26 mouse cellular contexts compared by ENCODE assay signal in genomic region chr6:135078420-135078819, GRCm38 (mm10). TPM values are rescaled to one million over a fixed set of nuclear protein-coding genes. Genes with fewer than 3 reads are reported as not detected.
DNase-seq lines count a peak whose midpoint lies in the region; ATAC-seq and TF ChIP-seq lines count a peak whose summit lies in the region.
"Had no signal": no experiment of that assay in that cellular context is flagged by ENCODE, and none has a peak within 500 bp of the region (broad histone marks: within the 10 kb centered on the region; RNA-seq: fewer than 3 reads in every experiment).

No protein-coding gene starts in this region.

- no peaks in the 10 kb centered on the region for H3K4me1 ChIP-seq in liver, embryonic 14.5 days (replicated peaks; ENCODE audit: control insufficient read depth in 2 of 2, insufficient read depth in 2 of 2, low read length in 1 of 2)
- no peaks in the 10 kb centered on the region for H3K4me1 ChIP-seq in liver, embryonic 11.5 days (replicated peaks; ENCODE audit: control insufficient read depth, insufficient read depth, low read length)
- no peaks in the 10 kb centered on the region for H3K4me1 ChIP-seq in lung, postnatal 0 days (ENCODE audit: insufficient read depth, low read depth, low read length)
- H3K4me1 ChIP-seq in ES-E14 (ENCODE audit: control insufficient read depth in 2 of 2, insufficient read depth in 2 of 2, low read length in 2 of 2, poor library complexity in 1 of 2): peaks cover 8 to 20% of the 10 kb centered on the region in 2 experiments
- H3K4me1 ChIP-seq in stomach, postnatal 0 days (replicated peaks; ENCODE audit: control insufficient read depth, insufficient read depth): no peaks in the 10 kb centered on the region
- no peaks in the 10 kb centered on the region for H3K4me1 ChIP-seq in forebrain, embryonic 13.5 days
- H3K4me1 ChIP-seq: heart, embryonic 13.5 days had no signal

- H3K4me3 ChIP-seq in liver, embryonic 14.5 days (ENCODE audit: insufficient read depth in 1 of 2, low read depth in 2 of 2, low read length in 2 of 2): no peak overlapping the region
- H3K4me3 ChIP-seq in liver, embryonic 11.5 days (ENCODE audit: low read depth, low read length): no peak overlapping the region
- H3K4me3 ChIP-seq in lung, postnatal 0 days (ENCODE audit: low read depth, low read length): no peak overlapping the region
- peak overlapping the region; percentile 51 to 66 for H3K4me3 ChIP-seq in ES-E14 (ENCODE audit: insufficient read depth in 1 of 2, low read depth in 1 of 2, low read length in 2 of 2, poor library complexity in 1 of 2, severe bottlenecking in 1 of 2)
- H3K4me3 ChIP-seq in stomach, postnatal 0 days (ENCODE audit: low read depth, low read length): no peak overlapping the region
- H3K4me3 ChIP-seq in forebrain, embryonic 13.5 days: no peak overlapping the region
- H3K4me3 ChIP-seq: heart, embryonic 13.5 days had no signal

- no peak overlapping the region for H3K9ac ChIP-seq in liver, embryonic 14.5 days (replicated peaks)
- H3K9ac ChIP-seq in liver, embryonic 11.5 days (ENCODE audit: low read depth, low read length): no peak overlapping the region
- H3K9ac ChIP-seq in lung, postnatal 0 days (replicated peaks; ENCODE audit: low read depth): no peak overlapping the region
- peak overlapping the region; percentile 50 for H3K9ac ChIP-seq in ES-E14 (ENCODE audit: insufficient read depth, low read depth, low read length, poor library complexity, severe bottlenecking)
- no peak overlapping the region for H3K9ac ChIP-seq in stomach, postnatal 0 days (ENCODE audit: low read length)
- H3K9ac ChIP-seq in forebrain, embryonic 13.5 days: no peak overlapping the region
- H3K9ac ChIP-seq: heart, embryonic 13.5 days had no signal

- in situ Hi-C loops in ES-E14 (cut with MboI; ENCODE audit: low sequenced_read_pairs in 2 of 2, unreplicated experiment in 2 of 2): no loop called here

- H3K36me3 ChIP-seq in liver, embryonic 14.5 days (replicated peaks; ENCODE audit: control insufficient read depth, insufficient read depth, low read depth): no peaks in the 10 kb centered on the region
- no peaks in the 10 kb centered on the region for H3K36me3 ChIP-seq in liver, embryonic 11.5 days (ENCODE audit: control insufficient read depth, insufficient read depth, low read length)
- H3K36me3 ChIP-seq in lung, postnatal 0 days (ENCODE audit: insufficient read depth, low read length): peaks cover 8% of the 10 kb centered on the region
- H3K36me3 ChIP-seq in ES-E14 (ENCODE audit: control insufficient read depth, insufficient read depth, low read length, poor library complexity, severe bottlenecking): no peaks in the 10 kb centered on the region; the same call in 1 of the 2 replicates
- H3K36me3 ChIP-seq in stomach, postnatal 0 days (ENCODE audit: control insufficient read depth, insufficient read depth, low read length): no peaks in the 10 kb centered on the region
- H3K36me3 ChIP-seq in forebrain, embryonic 13.5 days (ENCODE audit: poor library complexity, severe bottlenecking): no peaks in the 10 kb centered on the region

- no peak overlapping the region for H3K27ac ChIP-seq in liver, embryonic 14.5 days
- no peak overlapping the region for H3K27ac ChIP-seq in liver, embryonic 11.5 days (ENCODE audit: low read depth, low read length)
- no peak overlapping the region for H3K27ac ChIP-seq in lung, postnatal 0 days (ENCODE audit: low read length)
- H3K27ac ChIP-seq in ES-E14 (ENCODE audit: insufficient read depth, low read depth, low read length, poor library complexity, severe bottlenecking): no peak overlapping the region
- H3K27ac ChIP-seq in stomach, postnatal 0 days (replicated peaks): no peak overlapping the region
- H3K27ac ChIP-seq in forebrain, embryonic 13.5 days: no peak overlapping the region
- H3K27ac ChIP-seq: heart, embryonic 13.5 days had no signal

- H3K27me3 ChIP-seq in liver, embryonic 14.5 days (ENCODE audit: control insufficient read depth, insufficient read depth, low read length): no peaks in the 10 kb centered on the region
- H3K27me3 ChIP-seq in liver, embryonic 11.5 days (replicated peaks; ENCODE audit: control insufficient read depth, insufficient read depth, low read length): no peaks in the 10 kb centered on the region
- no peaks in the 10 kb centered on the region for H3K27me3 ChIP-seq in lung, postnatal 0 days (replicated peaks; ENCODE audit: insufficient read depth, low read length)
- no peaks in the 10 kb centered on the region for H3K27me3 ChIP-seq in stomach, postnatal 0 days (ENCODE audit: control insufficient read depth, insufficient read depth, low read length)
- H3K27me3 ChIP-seq in forebrain, embryonic 13.5 days: no peaks in the 10 kb centered on the region
- H3K27me3 ChIP-seq: heart, embryonic 13.5 days had no signal

- ATAC-seq in liver, embryonic 14.5 days (ENCODE audit: insufficient read depth): no peak
- ATAC-seq in liver, embryonic 11.5 days (replicated peaks; ENCODE audit: low FRiP score): no peak
- no peak for ATAC-seq in lung, postnatal 0 days
- ATAC-seq in stomach, postnatal 0 days (ENCODE audit: low FRiP score, low TSS enrichment): no peak
- no peak for ATAC-seq in forebrain, embryonic 13.5 days
- ATAC-seq: forebrain, embryonic 14.5 days; hindbrain, embryonic 16.5 days; inflammation-experienced regulatory T-cells, adult 6 months had no signal

- no peaks in the 10 kb centered on the region for H3K9me3 ChIP-seq in liver, embryonic 14.5 days (ENCODE audit: control insufficient read depth, low read length)
- H3K9me3 ChIP-seq in liver, embryonic 11.5 days (ENCODE audit: control insufficient read depth, low read length): no peaks in the 10 kb centered on the region
- no peaks in the 10 kb centered on the region for H3K9me3 ChIP-seq in lung, postnatal 0 days (ENCODE audit: low read length)
- H3K9me3 ChIP-seq in ES-E14 (ENCODE audit: control insufficient read depth, insufficient read depth, low read depth, low read length): no peaks in the 10 kb centered on the region
- no peaks in the 10 kb centered on the region for H3K9me3 ChIP-seq in stomach, postnatal 0 days (ENCODE audit: control insufficient read depth, low read length)
- no peaks in the 10 kb centered on the region for H3K9me3 ChIP-seq in forebrain, embryonic 13.5 days (replicated peaks)
- H3K9me3 ChIP-seq: heart, embryonic 13.5 days had no signal

- no peak for TF ChIP-seq EP300 in liver, embryonic 14.5 days (IDR thresholded peaks at IDR 0.05; ENCODE audit: low read depth)
- TF ChIP-seq EP300 in lung, postnatal 0 days (IDR thresholded peaks at IDR 0.05): no peak
- TF ChIP-seq EP300 in stomach, postnatal 0 days (optimal IDR thresholded peaks at IDR 0.05): no peak

- H3K4me2 ChIP-seq in liver, embryonic 14.5 days (ENCODE audit: low read depth): no peak overlapping the region
- H3K4me2 ChIP-seq in liver, embryonic 11.5 days: no peak overlapping the region
- H3K4me2 ChIP-seq in lung, postnatal 0 days (replicated peaks; ENCODE audit: low read depth, low read length): no peak overlapping the region
- H3K4me2 ChIP-seq in stomach, postnatal 0 days (replicated peaks; ENCODE audit: low read depth): no peak overlapping the region
- no peak overlapping the region for H3K4me2 ChIP-seq in forebrain, embryonic 13.5 days
- H3K4me2 ChIP-seq: heart, embryonic 13.5 days had no signal

- 0 out of 2 replicates have a peak, but pooled peaks have one; percentile 19 for TF ChIP-seq CTCF in liver, embryonic 14.5 days (IDR thresholded peaks at IDR 0.05; ENCODE audit: low read depth)
- TF ChIP-seq CTCF in lung, postnatal 0 days (IDR thresholded peaks at IDR 0.05): peak; percentile 42; the same call in 1 of the 2 replicates
- TF ChIP-seq CTCF in stomach, postnatal 0 days (IDR thresholded peaks at IDR 0.05; ENCODE audit: low read depth): peak; percentile 51

- DNase-seq in liver, embryonic 14.5 days (ENCODE audit: low read depth in 3 of 3, low spot score in 3 of 3): no peak
- no peak for DNase-seq in liver, embryonic 11.5 days (ENCODE audit: low spot score)
- DNase-seq in lung, postnatal 0 days (ENCODE audit: low spot score): no peak
- DNase-seq in lung, postnatal 25 days (ENCODE audit: low spot score): no peak
- no peak for DNase-seq in ES-E14 (ENCODE audit: low read depth, low spot score)
- no peak for DNase-seq in stomach, postnatal 0 days (ENCODE audit: low spot score)
- no peak for DNase-seq in cerebellum, postnatal 36 days
- DNase-seq: adrenal gland, postnatal 10 days; cerebellum, adult 11 months; cerebellum, adult 8-10 months; cerebellum, postnatal 25 days; gastrocnemius, postnatal 36 days; heart, adult 11 months; heart, postnatal 36 days had no signal

- whole genome bisulfite sequencing in liver, embryonic 14.5 days (ENCODE audit: insufficient replicate concordance): 39% methylated on average over 12 of the region's 12 CpGs
- 40% methylated on average over 12 of the region's 12 CpGs for WGBS in liver, embryonic 11.5 days
- 44% methylated on average over 12 of the region's 12 CpGs for WGBS in lung, postnatal 0 days
- 50% methylated on average over 12 of the region's 12 CpGs for WGBS in stomach, postnatal 0 days
- 44% methylated on average over 12 of the region's 12 CpGs for WGBS in forebrain, embryonic 13.5 days

TF ChIP-seq in ES-E14, 5 proteins besides CTCF, POLR2A, EP300 and RAD21:
- TF ChIP-seq MAFK (IDR thresholded peaks at IDR 0.05; ENCODE audit: insufficient read depth, low read depth, low read length): no peak
- TF ChIP-seq HCFC1 (IDR thresholded peaks at IDR 0.05; ENCODE audit: borderline replicate concordance, insufficient read depth, low read length): no peak
- no peak for TF ChIP-seq ZC3H11A (IDR thresholded peaks at IDR 0.05; ENCODE audit: borderline replicate concordance, low read depth, low read length)
- TF ChIP-seq CHD2 (IDR thresholded peaks at IDR 0.05; ENCODE audit: low read depth, low read length): no peak

RNA-seq across cellular contexts. Expression of gene Gprc5a, which starts 13.0 kb away (rescaled TPM):
- 0.12 and 0.15 TPM in 2 replicates for polyA plus RNA-seq in liver, embryonic 14.5 days (2012; rRNA removed)
- 0.16 and 0.25 TPM in 2 replicates for polyA plus RNA-seq in liver, embryonic 14.5 days (2014; fragmentation: Nextera tagmentation; extraction: Ambion mirVana)
- polyA plus RNA-seq in liver, embryonic 11.5 days (2014; fragmentation: Nextera tagmentation; extraction: Ambion mirVana): 0.80 and 1.4 TPM in 2 replicates
- polyA plus RNA-seq in lung, postnatal 0 days (2015; fragmentation: Nextera tagmentation; extraction: Ambion mirVana): 601 and 607 TPM in 2 replicates
- 7.8 and 10.6 TPM in 2 replicates for total RNA-seq in ES-E14 (2012; rRNA removed)
- polyA plus RNA-seq in stomach, postnatal 0 days (2015; fragmentation: Nextera tagmentation; extraction: Ambion mirVana): 9.8 and 13.5 TPM in 2 replicates
- 0.45 and 0.53 TPM in 2 replicates for polyA plus RNA-seq in forebrain, embryonic 13.5 days (2015; fragmentation: Nextera tagmentation; extraction: Ambion mirVana)
- total RNA-seq: MEL had no signal

RNA-seq across cellular contexts. Expression of gene Gprc5d, which starts 39.7 kb away (rescaled TPM):
- 0.28 and 0.41 TPM in 2 replicates for polyA plus RNA-seq in liver, embryonic 14.5 days (2012; rRNA removed)
- not detected in 2 replicates for polyA plus RNA-seq in liver, embryonic 14.5 days (2014; fragmentation: Nextera tagmentation; extraction: Ambion mirVana)
- 0.25 TPM in 1 of 2 replicates, not detected in the other for polyA plus RNA-seq in liver, embryonic 11.5 days (2014; fragmentation: Nextera tagmentation; extraction: Ambion mirVana)
- polyA plus RNA-seq in lung, postnatal 0 days (2015; fragmentation: Nextera tagmentation; extraction: Ambion mirVana): not detected in 2 replicates
- total RNA-seq in ES-E14 (2012; rRNA removed): not detected in 2 replicates
- polyA plus RNA-seq in stomach, postnatal 0 days (2015; fragmentation: Nextera tagmentation; extraction: Ambion mirVana): 0.07 TPM in 1 of 2 replicates, not detected in the other
- polyA plus RNA-seq in forebrain, embryonic 13.5 days (2015; fragmentation: Nextera tagmentation; extraction: Ambion mirVana): not detected in 2 replicates
- total RNA-seq: adrenal gland, postnatal 10 days; adrenal gland, postnatal 4 days; gastrocnemius, adult 8-10 months; gastrocnemius, postnatal 36 days; heart, postnatal 36 days; MEL had no signal
- polyA plus RNA-seq: brain, embryonic 14.5 days; C2C12; forebrain, embryonic 14.5 days; heart, embryonic 13.5 days; heart, postnatal 0 days; hindbrain, embryonic 11.5 days; hindbrain, embryonic 16.5 days; inflammation-experienced regulatory T-cells, adult 6 months had no signal

Comparison
In these comparisons a context has a peak if more than half of its experiments do, and no peak if none do; other contexts are left out.
1. H3K4me3 ChIP-seq: peak in ES-E14 (2 of 2); none in liver, embryonic 14.5 days (0 of 2), liver, embryonic 11.5 days (single experiment), lung, postnatal 0 days (single experiment), stomach, postnatal 0 days (single experiment) and forebrain, embryonic 13.5 days (single experiment).
2. RNA of gene Gprc5a, which starts 13.0 kb away (polyA plus RNA-seq): 601 to 607 TPM in lung, postnatal 0 days; 9.8 to 13.5 TPM in stomach, postnatal 0 days, 0.80 to 1.4 TPM in liver, embryonic 11.5 days, 0.45 to 0.53 TPM in forebrain, embryonic 13.5 days and 0.12 to 0.25 TPM in liver, embryonic 14.5 days; every median in the first group is over 10 times any median in the second.
3. Peak in every context shown above with its lines, with median percentiles within 50 percentile points of each other: CTCF ChIP-seq.